17 mouse cellular contexts compared by ENCODE assay signal in the genomic region with DNA sequence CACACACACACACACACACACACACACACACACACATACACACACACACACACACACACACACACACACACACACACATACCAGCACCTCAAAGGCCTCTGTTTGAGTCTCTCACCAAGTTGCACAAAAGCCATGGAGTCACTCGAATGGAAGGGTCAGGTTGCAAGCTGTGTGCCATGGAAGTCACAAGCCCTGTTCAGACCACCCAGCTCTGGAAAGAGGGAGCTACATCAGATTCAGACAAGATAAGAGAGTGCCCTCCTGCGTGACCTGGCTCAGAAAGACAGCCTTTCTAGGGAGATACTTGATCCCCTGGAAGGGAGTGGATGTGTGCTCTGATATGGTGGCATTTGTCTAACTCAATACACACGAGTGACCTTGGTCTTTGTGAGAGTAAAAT. TPM values are rescaled to one million over a fixed set of nuclear protein-coding genes. Genes with fewer than 3 reads are reported as not detected.
DNase-seq lines count a peak whose midpoint lies in the region; ATAC-seq and TF ChIP-seq lines count a peak whose summit lies in the region.
"Had no signal": no experiment of that assay in that cellular context is flagged by ENCODE, and none has a peak within 500 bp of the region (broad histone marks: within the 10 kb centered on the region; RNA-seq: fewer than 3 reads in every experiment).

No protein-coding gene starts in this region.

- peaks cover 41% of the 10 kb centered on the region for H3K4me1 ChIP-seq in heart, embryonic 11.5 days (ENCODE audit: control insufficient read depth, insufficient read depth, low read length)
- H3K4me1 ChIP-seq in kidney, embryonic 16.5 days (ENCODE audit: insufficient read depth, low read length) = peaks cover 51% of the 10 kb centered on the region
- no peaks in the 10 kb centered on the region for H3K4me1 ChIP-seq in kidney, adult 2 months (ENCODE audit: control insufficient read depth, insufficient read depth, low read length)
- H3K4me1 ChIP-seq in embryonic facial prominence, embryonic 10.5 days = peaks cover 86% of the 10 kb centered on the region
- H3K4me1 ChIP-seq in limb, embryonic 12.5 days (replicated peaks) = peaks cover 77% of the 10 kb centered on the region

- ATAC-seq in heart, embryonic 11.5 days (replicated peaks; ENCODE audit: insufficient number of reproducible peaks, low FRiP score, low TSS enrichment) = no peak
- no peak for ATAC-seq in kidney, embryonic 16.5 days (ENCODE audit: low FRiP score, low TSS enrichment)
- no peak for ATAC-seq in limb, embryonic 12.5 days (ENCODE audit: insufficient number of reproducible peaks, insufficient read depth, low FRiP score, low TSS enrichment, low read depth)
- ATAC-seq in erythroblast, adult 5-6 weeks (replicated peaks; ENCODE audit: low FRiP score, poor library complexity, severe bottlenecking) = no peak

- no peaks in the 10 kb centered on the region for H3K27me3 ChIP-seq in heart, embryonic 11.5 days (ENCODE audit: control insufficient read depth, insufficient read depth, low read length)
- no peaks in the 10 kb centered on the region for H3K27me3 ChIP-seq in kidney, embryonic 16.5 days (ENCODE audit: insufficient read depth, low read length)
- no peaks in the 10 kb centered on the region for H3K27me3 ChIP-seq in kidney, adult 2 months (replicated peaks; ENCODE audit: control insufficient read depth, insufficient read depth, low read length)
- H3K27me3 ChIP-seq in embryonic facial prominence, embryonic 10.5 days (replicated peaks; ENCODE audit: low read depth, poor library complexity, severe bottlenecking) = no peaks in the 10 kb centered on the region
- H3K27me3 ChIP-seq in limb, embryonic 12.5 days = no peaks in the 10 kb centered on the region

- H3K9me3 ChIP-seq in heart, embryonic 11.5 days (replicated peaks; ENCODE audit: control insufficient read depth, low read length) = no peaks in the 10 kb centered on the region
- H3K9me3 ChIP-seq in kidney, embryonic 16.5 days (ENCODE audit: low read length) = no peaks in the 10 kb centered on the region
- H3K9me3 ChIP-seq in embryonic facial prominence, embryonic 10.5 days = no peaks in the 10 kb centered on the region
- H3K9me3 ChIP-seq in limb, embryonic 12.5 days = no peaks in the 10 kb centered on the region

- no peak for TF ChIP-seq CTCF in kidney, adult 2 months (conservative IDR thresholded peaks at IDR 0.05; ENCODE audit: insufficient read depth, insufficient read length, low read depth, low read length)

- H3K9ac ChIP-seq in heart, embryonic 11.5 days (ENCODE audit: low read depth, low read length) = no peak overlapping the region
- H3K9ac ChIP-seq in kidney, embryonic 16.5 days (replicated peaks; ENCODE audit: low read length) = 0 out of 2 replicates have a peak overlapping the region, but pooled peaks have one; percentile 41
- no peak overlapping the region for H3K9ac ChIP-seq in limb, embryonic 12.5 days (replicated peaks)

- no peak overlapping the region for H3K27ac ChIP-seq in heart, embryonic 11.5 days (ENCODE audit: low read depth, low read length)
- H3K27ac ChIP-seq in kidney, embryonic 16.5 days (ENCODE audit: low read length) = no peak overlapping the region
- H3K27ac ChIP-seq in kidney, adult 2 months (ENCODE audit: insufficient read depth, low read depth, low read length) = no peak overlapping the region
- peak overlapping the region; percentile 81 for H3K27ac ChIP-seq in embryonic facial prominence, embryonic 10.5 days (replicated peaks)
- 0 out of 2 replicates have a peak overlapping the region, but pooled peaks have one; percentile 7 for H3K27ac ChIP-seq in limb, embryonic 12.5 days

- peak overlapping the region; percentile 65 for H3K4me2 ChIP-seq in heart, embryonic 11.5 days
- peak overlapping the region; percentile 66 for H3K4me2 ChIP-seq in kidney, embryonic 16.5 days (replicated peaks; ENCODE audit: low read depth, low read length)
- peak overlapping the region; percentile 34 for H3K4me2 ChIP-seq in limb, embryonic 12.5 days

- no peak for TF ChIP-seq POLR2A in kidney, adult 2 months (IDR thresholded peaks at IDR 0.05; ENCODE audit: low read depth, low read length)

- DNase-seq in heart, adult 8-10 months (ENCODE audit: low spot score) = no peak
- no peak for DNase-seq in kidney, adult 2 months
- peak; percentile 52 for DNase-seq in embryonic facial prominence, embryonic 10.5 days (ENCODE audit: low spot score)
- DNase-seq in frontal cortex, adult 2 months (ENCODE audit: extremely low spot score in 1 of 2, low spot score in 1 of 2) = no peak
- DNase-seq: B cell, adult 2 months; cerebellum, adult 11 months; kidney, adult 8-10 months; liver; spleen, adult 18-20 months had no signal

- 27% methylated on average over 3 of the region's 3 CpGs for WGBS in heart, embryonic 11.5 days (ENCODE audit: insufficient replicate concordance)
- WGBS in kidney, embryonic 16.5 days = 23% methylated on average over 3 of the region's 3 CpGs
- WGBS in kidney, adult 2 months = 71% methylated on average over 3 of the region's 3 CpGs
- 9% methylated on average over 3 of the region's 3 CpGs for WGBS in embryonic facial prominence, embryonic 10.5 days
- 26% methylated on average over 3 of the region's 3 CpGs for WGBS in limb, embryonic 12.5 days

- no peaks in the 10 kb centered on the region for H3K36me3 ChIP-seq in heart, embryonic 11.5 days (ENCODE audit: control insufficient read depth, insufficient read depth, low read length)
- H3K36me3 ChIP-seq in kidney, embryonic 16.5 days (ENCODE audit: insufficient read depth, low read length) = no peaks in the 10 kb centered on the region
- no peaks in the 10 kb centered on the region for H3K36me3 ChIP-seq in kidney, adult 2 months (ENCODE audit: control insufficient read depth, insufficient read depth, low read length)
- no peaks in the 10 kb centered on the region for H3K36me3 ChIP-seq in embryonic facial prominence, embryonic 10.5 days (replicated peaks)
- no peaks in the 10 kb centered on the region for H3K36me3 ChIP-seq in limb, embryonic 12.5 days
- H3K36me3 ChIP-seq: G1E had no signal

- no peak overlapping the region for H3K4me3 ChIP-seq in heart, embryonic 11.5 days (ENCODE audit: low read depth, low read length)
- H3K4me3 ChIP-seq in kidney, embryonic 16.5 days (ENCODE audit: low read length) = peak overlapping the region; percentile 65
- H3K4me3 ChIP-seq in kidney, adult 2 months (ENCODE audit: insufficient read depth, low read depth, low read length) = no peak overlapping the region
- peak overlapping the region; percentile 62 for H3K4me3 ChIP-seq in embryonic facial prominence, embryonic 10.5 days
- H3K4me3 ChIP-seq in limb, embryonic 12.5 days (replicated peaks) = no peak overlapping the region
- H3K4me3 ChIP-seq: erythroblast, embryonic 14.5 days; myocyte had no signal

RNA-seq across cellular contexts. Expression of gene Frem1, which starts 2.9 kb away (rescaled TPM):
- 11.4 and 12.1 TPM in 2 replicates for polyA plus RNA-seq in heart, embryonic 11.5 days (2014; fragmentation: Nextera tagmentation; extraction: Ambion mirVana)
- under 1 TPM; 0.14 to 0.44 (median 0.17) TPM for total RNA-seq in heart, adult 8-10 months (2022)
- polyA plus RNA-seq in kidney, embryonic 16.5 days (2015; fragmentation: Nextera tagmentation; extraction: Ambion mirVana) = 24.4 and 25.4 TPM in 2 replicates
- polyA plus RNA-seq in kidney, adult 2 months (2012; rRNA removed) = 4.5 and 4.6 TPM in 2 replicates
- polyA plus RNA-seq in embryonic facial prominence, embryonic 10.5 days (2016; fragmentation: Nextera tagmentation; extraction: Ambion mirVana) = 15.0 and 15.5 TPM in 2 replicates
- polyA plus RNA-seq in limb, embryonic 12.5 days (2016; fragmentation: Nextera tagmentation; extraction: Ambion mirVana) = 8.6 and 8.9 TPM in 2 replicates
- 1.5 and 2.1 TPM in 2 replicates for polyA plus RNA-seq in frontal cortex, adult 2 months (2012; rRNA removed)
- total RNA-seq in erythroblast, adult 5-6 weeks (2015; ENCODE audit: low replicate concordance) = not detected in 2 replicates
- not detected in 2 replicates for total RNA-seq in erythroblast, adult 5-6 weeks (2017; ENCODE audit: low replicate concordance)
- total RNA-seq: megakaryocyte progenitor cell, adult 5-6 weeks had no signal
- polyA plus RNA-seq: erythroblast, embryonic 14.5 days had no signal

Comparison
In these comparisons a context has a peak if more than half of its experiments do, and no peak if none do; other contexts are left out.
1. H3K4me3 ChIP-seq: peak in kidney, embryonic 16.5 days (single experiment) and embryonic facial prominence, embryonic 10.5 days (single experiment); none in heart, embryonic 11.5 days (single experiment), kidney, adult 2 months (single experiment) and limb, embryonic 12.5 days (single experiment).
2. H3K27ac ChIP-seq: peak in embryonic facial prominence, embryonic 10.5 days (single experiment) and limb, embryonic 12.5 days (single experiment); none in heart, embryonic 11.5 days (single experiment), kidney, embryonic 16.5 days (single experiment) and kidney, adult 2 months (single experiment).
3. Peak in every context shown above with its lines, with median percentiles within 50 percentile points of each other: H3K4me2 ChIP-seq.